Mouse (Mus musculus) spleen, adult 2 months (tissue): Measurements from ENCODE around the gene Ostn.

Experiments used
- CTCF ChIP-seq: fragments of 200-500 bp; IDR thresholded peaks from 2 replicates; pipeline ENCODE4 v1.5.1; 2011; ENCODE audit warnings: mild to moderate bottlenecking, inconsistent platforms; ENCODE audit not compliant: insufficient read depth, insufficient read length, insufficient replicate concordance; ENCODE audit errors: extremely low read depth
- POLR2A ChIP-seq: fragments of 200-500 bp; IDR thresholded peaks from 2 replicates; pipeline ENCODE4 v1.6.1; 2011; ENCODE audit warnings: low read depth, low read length, inconsistent platforms

DNA sequence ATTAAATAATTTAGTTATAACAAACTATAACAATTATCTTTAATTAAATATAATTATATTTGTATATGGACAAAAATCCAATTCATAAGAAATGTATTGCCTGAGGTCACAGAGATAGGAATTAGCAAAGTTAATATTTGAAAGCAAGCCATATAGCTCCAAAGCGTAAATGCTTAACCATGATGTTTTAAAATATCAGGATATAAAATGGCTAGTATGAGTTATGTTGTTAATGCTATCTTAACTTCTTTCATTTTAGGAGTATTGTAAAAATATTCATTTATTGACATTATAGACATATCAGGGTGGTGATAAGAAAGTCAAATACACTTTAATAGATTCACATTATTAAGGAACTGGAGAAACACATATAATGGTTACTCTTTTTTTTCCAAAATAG lies 52.8 kb downstream of the Ostn start:
- TF ChIP-seq POLR2A (no peak), CTCF (no peak)
